Mouse (Mus musculus) WW6 (cell line): ENCODE results near the gene Gm20814.
"Not testable (repeated sequence)": the region's sequence is repeated elsewhere in the genome, so short reads cannot be mapped to it uniquely, and the experiment has no call there.

ENCODE experiments used
- DNase-seq: peaks from one replicate; pipeline ENCODE4 v3.0.0-alpha.2; 2013; ENCODE audit warnings: low read depth, low spot score

Gm20814 gene

DNA sequence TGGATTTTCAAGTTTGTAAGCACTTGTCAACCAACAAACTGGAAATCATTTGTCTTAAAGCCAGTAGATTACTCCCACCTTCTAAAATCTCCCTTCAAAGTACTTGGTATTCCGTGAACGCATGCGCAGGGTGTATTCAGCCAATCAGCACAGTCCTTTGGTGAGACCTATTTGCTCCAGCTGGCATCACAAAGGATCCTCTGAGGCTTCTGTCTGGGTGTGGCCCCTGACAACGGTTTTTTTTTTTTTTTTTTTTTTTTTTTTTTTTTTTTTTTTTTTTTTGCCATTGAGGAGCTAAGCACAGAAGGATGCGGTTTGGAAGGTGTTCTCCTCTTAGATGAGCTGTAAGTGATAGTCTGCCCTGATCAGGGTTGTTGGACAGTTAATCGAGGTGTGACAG is at the start of gene Gm20814:
Gene Gm20814 (plus strand): TSS at position 301 of the 400 bp plus-strand sequence.
- DNase-seq = not testable (repeated sequence)
